Mouse (Mus musculus) olfactory bulb, adult 2 months (tissue): Measurements from ENCODE around the gene Hmg20b.

Experiments
- CTCF ChIP-seq: fragments of 200-500 bp; IDR thresholded peaks from 2 replicates; pipeline ENCODE4 v1.5.1; 2012; ENCODE audit warnings: low read depth, mild to moderate bottlenecking, low read length, moderate library complexity; ENCODE audit not compliant: insufficient read depth
- POLR2A ChIP-seq: fragments of 200-500 bp; IDR thresholded peaks from 2 replicates; pipeline ENCODE4 v1.6.1; 2012; ENCODE audit warnings: mild to moderate bottlenecking, low read depth, low read length, moderate library complexity; ENCODE audit not compliant: insufficient read depth

- TF ChIP-seq CTCF (peak; percentile 87), POLR2A (no peak)
Measured at GRCm38 (mm10) chr10:81350351-81351063, at the start of gene Hmg20b.
